Mouse (Mus musculus): Measurements from ENCODE around the gene Maea.

Maea gene

DNA sequence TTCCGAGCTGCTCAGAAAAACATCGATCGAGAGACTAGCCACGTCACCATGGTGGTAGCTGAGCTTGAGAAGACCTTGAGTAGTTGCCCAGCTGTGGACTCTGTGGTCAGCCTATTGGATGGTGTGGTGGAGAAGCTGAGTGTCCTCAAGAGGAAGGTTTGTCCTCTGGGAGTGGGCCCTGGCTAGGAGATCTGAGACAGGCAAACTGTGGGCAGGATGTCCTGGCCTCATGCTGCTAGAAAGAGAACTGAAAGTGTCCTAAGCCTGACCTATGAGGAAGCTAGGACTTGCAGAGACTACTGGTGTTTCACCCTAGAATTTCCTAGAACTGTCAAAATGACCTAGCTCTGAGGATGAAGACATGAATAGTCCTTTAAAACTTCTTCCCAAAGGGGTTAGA, 23.2 kb downstream of the Maea start:
- no peak for DNase-seq (ENCODE audit: low spot score)

DNA sequence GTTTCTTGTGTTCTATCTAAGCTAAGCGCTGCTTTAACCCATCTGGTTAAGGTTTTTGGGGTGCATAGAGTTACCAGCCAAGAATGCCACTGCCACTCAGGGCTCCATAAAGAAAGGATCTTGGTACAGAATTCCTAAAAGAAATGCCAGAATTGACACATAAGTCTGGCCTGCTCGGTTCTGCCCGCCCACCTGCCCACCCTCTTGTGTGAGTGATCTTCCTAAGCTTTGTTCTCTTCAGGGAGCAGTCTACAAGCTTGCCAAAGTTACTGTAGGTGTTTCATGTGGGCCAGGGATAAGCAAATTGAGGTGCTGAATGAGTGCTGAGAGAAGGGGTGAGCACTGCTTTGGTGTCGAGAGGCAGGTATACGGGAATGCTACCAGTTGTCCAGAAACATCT, 28.0 kb downstream of the Maea start:
- DNase-seq (ENCODE audit: low spot score): no peak

DNA sequence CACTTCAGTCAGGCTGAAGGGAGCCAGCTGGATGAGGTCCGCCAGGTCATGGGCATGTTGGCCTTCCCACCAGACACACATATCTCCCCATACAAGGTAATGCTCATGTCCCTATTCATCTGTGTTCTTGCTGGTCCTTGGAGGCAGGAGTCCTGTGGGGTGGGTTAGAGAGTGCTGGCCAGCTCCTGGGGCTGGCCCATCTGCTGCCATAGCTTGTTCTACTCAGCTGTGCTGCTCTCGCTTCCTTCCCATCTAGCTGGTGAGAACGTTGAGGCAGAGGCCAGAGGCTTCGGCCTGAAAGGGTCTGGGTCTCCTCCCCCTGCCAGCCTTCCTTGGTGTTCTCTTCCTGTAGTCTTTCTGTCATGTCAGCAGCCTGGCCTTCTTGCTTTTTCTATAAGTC, 33.3 kb downstream of the Maea start:
- DNase-seq (ENCODE audit: low spot score): no peak

DNA sequence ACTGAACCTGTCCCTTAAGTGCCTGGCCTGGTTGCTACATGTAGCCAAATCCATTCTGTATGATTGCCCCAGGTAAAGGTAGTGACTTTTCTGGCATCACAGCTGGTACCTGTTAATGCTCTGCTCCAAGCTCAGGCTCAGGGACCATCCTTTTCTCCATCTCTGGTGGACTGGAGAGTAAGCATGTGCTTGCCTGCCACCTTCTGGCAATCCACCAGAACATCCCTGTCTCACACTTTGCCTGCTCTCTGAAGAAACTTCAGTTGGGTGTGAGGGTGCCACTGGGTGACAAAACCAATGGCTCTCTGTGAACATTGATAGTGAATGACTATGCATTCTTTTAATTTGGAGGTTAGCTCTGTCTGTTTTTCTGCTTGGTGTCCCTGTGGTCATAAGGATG, 35.8 kb downstream of the Maea start:
- peak; percentile 45 for DNase-seq (ENCODE audit: low spot score)

DNA sequence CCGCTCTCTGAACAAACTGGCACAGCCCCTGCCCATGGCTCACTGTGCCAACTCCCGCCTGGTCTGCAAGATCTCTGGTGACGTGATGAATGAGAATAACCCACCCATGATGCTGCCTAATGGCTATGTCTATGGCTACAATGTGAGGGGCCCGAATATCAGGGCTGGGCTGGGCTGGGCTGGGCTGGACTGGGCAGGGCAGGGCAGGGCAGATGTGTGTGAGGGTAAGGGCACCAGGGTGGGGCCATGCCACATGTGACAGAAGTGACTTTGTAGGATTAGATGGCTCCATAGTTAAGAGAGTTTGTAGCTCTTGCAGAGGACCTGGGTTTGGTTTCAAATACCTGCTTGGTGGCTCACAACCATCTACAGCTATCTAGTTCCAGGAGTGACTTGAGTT, 36.4 kb downstream of the Maea start:
- DNase-seq (ENCODE audit: low spot score): no peak

DNA sequence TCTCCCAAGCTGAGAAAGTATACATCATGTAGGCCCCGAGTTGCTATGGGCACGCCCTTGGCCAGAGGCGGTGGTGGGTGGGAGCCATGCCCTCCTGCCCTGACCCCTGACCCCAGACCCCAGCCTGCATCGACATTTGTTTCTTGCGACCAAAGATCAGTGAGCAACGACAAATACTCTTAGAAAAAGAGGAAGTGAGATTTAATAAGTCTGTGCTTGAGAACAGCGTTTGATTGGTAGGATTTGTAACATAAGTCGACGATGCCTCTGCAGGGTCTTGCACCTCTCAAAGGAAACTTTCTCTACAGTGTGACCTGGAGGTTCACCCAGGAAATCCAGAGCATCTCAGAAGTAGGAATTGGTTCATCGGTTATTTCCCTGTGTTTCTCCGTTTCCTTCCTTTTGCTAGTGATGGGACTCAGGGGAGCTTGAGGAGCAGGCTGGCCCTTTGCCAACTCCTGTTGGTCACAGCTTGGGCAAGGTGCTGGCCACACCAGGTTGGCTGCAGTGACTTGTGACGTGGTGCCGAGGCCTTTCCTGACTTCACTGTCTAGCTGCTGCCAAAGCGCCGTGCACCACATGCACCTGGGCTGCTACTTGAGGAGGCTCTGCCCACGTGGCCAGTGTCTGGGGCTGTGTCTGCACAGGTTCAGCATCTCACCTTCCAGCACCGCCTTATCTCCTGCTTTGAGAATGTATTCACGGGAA, 37.2 kb downstream of the Maea start:
- DNase-seq (ENCODE audit: low spot score): no peak

DNA sequence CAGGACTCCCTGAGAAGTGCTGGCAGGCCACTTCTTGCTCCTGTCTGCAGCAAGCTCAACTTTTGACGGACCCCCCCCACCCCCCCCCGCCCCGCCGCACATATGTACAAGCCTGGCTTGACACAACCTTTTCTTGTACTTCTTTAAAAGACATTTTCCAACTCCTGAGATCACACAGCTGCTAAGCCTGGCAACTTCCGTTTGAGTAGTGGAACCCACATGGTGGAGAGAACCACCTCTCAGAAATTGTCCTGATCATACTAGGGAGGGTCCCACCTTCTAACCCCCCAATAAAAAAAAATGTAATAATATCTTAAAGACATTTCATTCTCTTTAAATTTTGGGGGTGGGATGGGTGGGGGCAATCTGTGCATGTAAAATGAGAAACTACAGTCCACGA, 41.9 kb downstream of the Maea start:
- no peak for DNase-seq (ENCODE audit: low spot score)

DNA sequence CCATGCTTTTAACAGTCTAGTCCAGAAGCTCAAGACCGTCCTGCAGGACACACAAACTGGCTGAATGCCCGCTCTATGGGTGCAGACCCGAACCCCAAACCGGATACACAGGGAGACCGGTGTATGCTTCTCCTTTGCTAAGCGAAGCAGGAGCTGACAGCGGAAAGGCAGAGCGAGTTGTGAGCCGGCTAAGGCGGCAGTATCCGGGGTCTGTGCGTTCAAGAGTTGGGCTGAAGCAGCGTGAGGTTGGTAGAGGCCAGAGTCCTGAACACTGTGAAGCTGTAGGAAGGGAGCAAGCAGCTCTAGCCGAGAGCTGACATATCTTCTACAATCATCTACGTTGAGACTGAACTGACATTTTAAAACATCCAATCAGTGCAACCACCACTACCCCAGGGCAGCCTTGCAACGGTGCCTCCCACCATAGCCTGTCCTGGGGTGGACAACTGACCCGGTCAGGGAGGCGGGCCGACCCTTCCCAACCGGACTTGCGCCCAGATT, 42.5 kb downstream of the Maea start:
- peak; percentile 66 for DNase-seq (ENCODE audit: low spot score)

DNA sequence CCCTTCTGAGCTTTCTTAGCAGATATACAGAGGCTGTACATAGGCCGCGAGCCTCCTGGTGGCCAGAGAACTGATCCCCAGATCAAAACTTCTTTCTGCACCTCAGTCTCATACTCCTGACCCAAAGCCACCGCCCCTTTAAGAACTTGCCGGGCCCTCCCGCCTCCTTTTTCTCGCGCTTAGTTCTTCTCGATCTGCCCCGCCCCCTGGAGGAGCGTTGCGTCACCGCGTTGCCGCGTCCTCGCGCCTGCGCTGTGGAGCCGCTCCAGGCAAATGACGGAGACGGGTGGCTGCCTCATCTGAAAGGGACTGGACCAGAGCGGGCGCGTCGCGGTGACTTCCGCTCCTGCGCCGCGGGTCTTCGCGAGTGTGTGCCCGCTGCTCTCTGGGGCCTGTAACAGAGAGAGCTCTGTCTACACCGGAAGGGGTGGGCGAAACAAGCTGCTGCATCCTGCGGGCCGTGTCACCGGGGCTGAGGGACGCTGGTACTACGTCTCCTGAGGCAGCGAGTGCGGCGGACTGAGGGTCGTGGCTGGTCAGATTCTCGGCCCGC, 43.1 kb downstream of the Maea start, which contains the start of gene Uvssa:
Uvssa (plus strand) TSS at position 248 of the 553 bp plus-strand sequence.
- DNase-seq (ENCODE audit: low spot score): peak; percentile 100

DNA sequence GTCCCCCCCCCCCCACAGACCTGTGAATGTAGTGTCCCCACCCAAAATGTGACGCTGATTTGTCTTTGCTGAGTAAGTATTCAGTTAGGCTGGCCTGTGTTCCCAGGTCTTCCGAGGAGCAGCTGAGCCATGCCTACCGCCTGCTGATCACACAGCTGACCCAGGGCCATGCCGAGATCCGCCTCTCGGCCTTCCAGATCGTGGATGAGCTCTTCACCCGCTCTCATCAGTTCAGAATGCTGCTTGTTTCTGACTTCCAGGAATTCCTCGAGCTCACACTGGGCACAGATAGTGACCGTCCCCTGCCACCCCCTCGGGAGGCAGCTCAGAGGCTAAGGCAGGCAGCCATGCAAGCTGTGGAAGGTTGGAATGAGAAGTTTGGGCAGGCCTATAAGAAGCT, 52.2 kb downstream of the Maea start:
- no peak for DNase-seq (ENCODE audit: low spot score)

DNA sequence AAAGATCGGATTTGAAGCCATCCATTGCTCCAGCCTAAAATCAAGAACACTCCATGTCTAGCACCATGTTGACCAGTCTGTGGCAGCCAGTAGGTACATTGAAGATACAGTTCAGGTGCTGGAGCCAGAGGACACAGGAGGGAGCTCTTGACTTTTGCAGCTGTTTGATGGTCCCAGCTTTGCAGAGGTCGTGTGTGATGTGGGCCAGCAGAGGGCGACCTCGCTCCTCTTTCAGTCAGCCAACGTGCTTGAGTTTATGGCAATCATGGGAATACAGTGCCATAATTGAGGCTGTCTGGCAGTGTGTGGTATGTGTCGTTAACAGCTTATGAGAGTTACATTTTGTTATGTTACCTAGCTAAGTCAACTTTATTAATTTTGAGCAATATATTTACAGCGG, 58.5 kb downstream of the Maea start:
- DNase-seq (ENCODE audit: low spot score): peak; percentile 93

DNA sequence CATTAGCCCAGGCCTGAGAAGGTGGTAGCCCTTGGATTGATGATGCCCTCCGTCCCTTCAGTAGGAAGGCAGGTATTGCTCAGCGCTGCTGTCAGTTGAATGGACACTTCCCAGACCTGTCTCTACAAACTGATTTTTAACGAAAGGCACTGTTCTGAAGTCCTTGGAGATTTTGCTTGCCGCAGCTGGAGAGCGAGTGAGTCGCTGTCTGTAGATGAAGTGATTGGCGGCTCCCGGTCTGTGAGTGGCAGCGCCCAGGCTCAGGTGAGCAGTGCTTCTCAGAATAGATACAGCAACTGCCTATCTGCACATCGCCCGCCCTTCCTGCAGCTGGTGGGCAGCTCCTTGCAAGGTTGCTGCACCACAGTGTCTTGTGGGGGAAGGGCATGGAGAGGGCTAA, 60.4 kb downstream of the Maea start:
- no peak for DNase-seq (ENCODE audit: low spot score)

DNA sequence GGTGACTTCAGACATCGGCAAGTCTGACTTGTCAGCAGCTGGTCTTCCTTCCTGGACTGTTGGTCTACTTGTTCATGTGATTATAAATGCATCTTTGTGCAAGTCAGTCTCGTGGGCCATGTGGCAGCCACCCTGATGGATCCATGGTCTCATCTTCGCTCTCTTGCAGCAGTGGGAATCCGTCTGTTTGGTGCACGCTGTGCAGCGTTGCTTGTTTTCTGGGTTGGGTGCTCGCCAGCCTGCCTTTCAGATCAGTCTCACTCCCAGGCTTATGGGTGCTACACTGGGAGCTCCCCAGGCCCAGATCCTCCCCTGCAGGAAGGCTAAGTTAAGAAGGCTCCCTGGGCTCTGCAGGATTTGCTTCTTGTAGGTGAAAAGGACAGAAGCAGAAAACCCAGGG, 61.5 kb downstream of the Maea start:
- no peak for DNase-seq (ENCODE audit: low spot score)

DNA sequence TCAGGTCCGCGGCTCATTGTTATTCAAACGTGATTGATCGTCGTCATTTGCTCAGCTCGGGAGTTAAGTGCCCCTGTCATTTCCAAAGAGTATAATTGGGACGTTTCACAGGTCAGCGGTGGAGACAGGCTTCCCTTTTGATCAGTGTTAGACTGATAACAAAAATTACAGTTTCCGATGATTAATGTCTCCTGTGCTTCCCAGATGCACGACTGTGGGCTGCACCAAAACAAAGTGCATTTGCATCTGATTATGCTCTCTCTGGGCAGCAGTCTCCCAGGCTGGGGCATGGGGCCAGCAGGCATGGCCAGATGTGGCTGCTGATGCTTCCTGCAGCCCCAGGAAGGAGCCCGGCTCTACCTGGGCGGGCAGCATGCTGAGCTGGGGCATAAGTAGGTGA, 65.5 kb downstream of the Maea start:
- no peak for DNase-seq (ENCODE audit: low spot score)

DNA sequence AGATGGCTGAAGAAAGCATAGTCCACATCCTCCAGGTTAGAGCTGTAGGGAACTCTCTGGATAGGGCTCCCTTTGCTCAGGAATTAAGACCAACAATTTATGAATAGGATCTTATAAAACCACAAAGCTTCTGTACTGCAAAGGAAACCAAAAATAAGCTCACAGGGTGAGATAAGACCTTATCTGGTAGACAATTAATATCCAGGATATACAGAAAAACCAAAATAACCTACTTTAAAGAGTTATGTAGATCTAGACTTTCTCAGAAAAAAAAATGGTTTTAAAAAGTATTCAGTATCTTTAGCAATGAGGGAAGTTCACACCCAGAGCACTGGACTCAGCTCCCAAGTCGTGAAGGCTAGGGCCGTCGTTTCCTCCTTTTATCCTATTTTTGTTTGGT, 85.0 kb downstream of the Maea start:
- no peak for DNase-seq (ENCODE audit: low spot score)
